9 mouse cellular contexts compared by ENCODE assay signal in the genomic region with DNA sequence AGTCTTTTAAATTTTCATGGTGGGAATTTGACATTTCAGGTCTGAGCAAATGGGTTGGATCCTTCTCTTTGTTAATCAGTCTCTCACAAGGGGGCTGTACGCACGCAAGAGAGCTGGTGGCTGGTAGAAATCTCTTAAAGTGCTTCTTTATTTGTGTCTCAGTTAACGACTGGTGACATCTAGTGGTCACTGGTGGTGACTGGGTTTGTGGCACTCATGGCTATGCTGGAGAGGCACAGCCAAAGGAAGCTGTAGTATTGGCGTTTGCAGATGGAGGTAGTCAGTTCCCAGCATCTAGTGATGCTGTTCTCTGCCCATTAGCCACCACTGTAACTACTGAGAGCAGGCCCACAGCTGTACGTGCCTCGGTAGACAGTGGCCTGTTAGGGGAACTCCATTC.
A peak's percentile ranks its signal among the peaks of the same experiment; 100 is the strongest.
DNase-seq lines count a peak whose midpoint lies in the region; ATAC-seq lines count a peak whose summit lies in the region.
"Had no signal": no experiment of that assay in that cellular context is flagged by ENCODE, and none has a peak within 500 bp of the region (broad histone marks: within the 10 kb centered on the region; RNA-seq: fewer than 3 reads in every experiment).

No protein-coding gene starts in this region.

- peak; percentile 80 to 95 for ATAC-seq in hematopoietic stem cell, adult 5-6 weeks (replicated peaks in 1 of 2; ENCODE audit: insufficient read depth in 1 of 2, low FRiP score in 2 of 2, low TSS enrichment in 1 of 2, low read depth in 1 of 2, poor library complexity in 2 of 2, severe bottlenecking in 2 of 2)
- ATAC-seq in lung, embryonic 16.5 days (ENCODE audit: low read depth), result peak; percentile 59; the same call in 1 of the 2 replicates
- no peak for ATAC-seq in monocyte, adult 5-6 weeks (replicated peaks; ENCODE audit: insufficient number of reproducible peaks, low FRiP score, low TSS enrichment, poor library complexity, severe bottlenecking)

- no peaks in the 10 kb centered on the region for H3K9me3 ChIP-seq in lung, embryonic 16.5 days (ENCODE audit: control insufficient read depth, low read length)
- H3K9me3 ChIP-seq: limb, embryonic 15.5 days had no signal

- DNase-seq in CD8-positive naive resting alpha-beta T cell, adult 2 months (ENCODE audit: low read depth in 2 of 2, low spot score in 2 of 2), result peak; percentile 4 to 34
- peak; percentile 60 for DNase-seq in adipocyte (ENCODE audit: low spot score)
- peak; percentile 88 for DNase-seq in embryo, embryonic 10.5 days (ENCODE audit: low spot score)
- DNase-seq in layer of hippocampus, adult 18-20 months (ENCODE audit: low spot score in 2 of 2), result peak; percentile 70 to 92
- DNase-seq in retina, postnatal 7 days (ENCODE audit: low read depth, low spot score), result peak; percentile 58

- no peaks in the 10 kb centered on the region for H3K27me3 ChIP-seq in lung, embryonic 16.5 days (ENCODE audit: control insufficient read depth, insufficient read depth, low read depth, low read length)
- H3K27me3 ChIP-seq: limb, embryonic 15.5 days had no signal

- H3K36me3 ChIP-seq in lung, embryonic 16.5 days (ENCODE audit: control insufficient read depth, insufficient read depth, low read length), result no peaks in the 10 kb centered on the region
- H3K36me3 ChIP-seq: limb, embryonic 15.5 days had no signal

- no peak overlapping the region for H3K4me3 ChIP-seq in lung, embryonic 16.5 days (ENCODE audit: low read length)
- H3K4me3 ChIP-seq: limb, embryonic 15.5 days had no signal

- 14% methylated on average over 6 of the region's 6 CpGs for WGBS in lung, embryonic 16.5 days

- H3K4me1 ChIP-seq in lung, embryonic 16.5 days (replicated peaks; ENCODE audit: control insufficient read depth, insufficient read depth, low read length), result no peaks in the 10 kb centered on the region
- H3K4me1 ChIP-seq: limb, embryonic 15.5 days had no signal

- no peak overlapping the region for H3K4me2 ChIP-seq in lung, embryonic 16.5 days (ENCODE audit: low read depth, low read length)
- H3K4me2 ChIP-seq: limb, embryonic 15.5 days had no signal

- H3K27ac ChIP-seq in lung, embryonic 16.5 days (ENCODE audit: low read length), result no peak overlapping the region
- H3K27ac ChIP-seq: limb, embryonic 15.5 days had no signal

- H3K9ac ChIP-seq in lung, embryonic 16.5 days (ENCODE audit: low read length), result no peak overlapping the region
- H3K9ac ChIP-seq: limb, embryonic 15.5 days had no signal

Comparison
In these comparisons a context has a peak if more than half of its experiments do, and no peak if none do; other contexts are left out.
1. DNase-seq: peak in every context shown above with its lines; median percentile 88 in embryo, embryonic 10.5 days; 81 in layer of hippocampus, adult 18-20 months; 60 in adipocyte; 58 in retina, postnatal 7 days; 19 in CD8-positive naive resting alpha-beta T cell, adult 2 months.